Mouse (Mus musculus) megakaryocyte progenitor cell, adult 5-6 weeks (primary cell): ENCODE measurements around the gene Myrf. TPM values are rescaled to one million over a fixed set of nuclear protein-coding genes. Genes with fewer than 3 reads are reported as not detected.

Experiments
- ATAC-seq: replicated peaks from 2 replicates; pipeline ENCODE4 v1.8.0; 2016; ENCODE audit warnings: mild to moderate bottlenecking, moderate TSS enrichment, inconsistent platforms; ENCODE audit not compliant: poor library complexity
- total RNA-seq, 2 experiments: library from RNA; stranded (forward) in 1 of 2; stranded (reverse) in 1 of 2; fragments of 157-497, 149-512 nt in 1 of 2; fragments of 200-1000 nt in 1 of 2; gene quantifications; 2 replicates each; pipeline versions ENCODE4 v1.2.3 to v1.2.4; 2015 to 2017

The Myrf gene
- total RNA-seq, 2 experiments from 2014 or later = not detected

DNA sequence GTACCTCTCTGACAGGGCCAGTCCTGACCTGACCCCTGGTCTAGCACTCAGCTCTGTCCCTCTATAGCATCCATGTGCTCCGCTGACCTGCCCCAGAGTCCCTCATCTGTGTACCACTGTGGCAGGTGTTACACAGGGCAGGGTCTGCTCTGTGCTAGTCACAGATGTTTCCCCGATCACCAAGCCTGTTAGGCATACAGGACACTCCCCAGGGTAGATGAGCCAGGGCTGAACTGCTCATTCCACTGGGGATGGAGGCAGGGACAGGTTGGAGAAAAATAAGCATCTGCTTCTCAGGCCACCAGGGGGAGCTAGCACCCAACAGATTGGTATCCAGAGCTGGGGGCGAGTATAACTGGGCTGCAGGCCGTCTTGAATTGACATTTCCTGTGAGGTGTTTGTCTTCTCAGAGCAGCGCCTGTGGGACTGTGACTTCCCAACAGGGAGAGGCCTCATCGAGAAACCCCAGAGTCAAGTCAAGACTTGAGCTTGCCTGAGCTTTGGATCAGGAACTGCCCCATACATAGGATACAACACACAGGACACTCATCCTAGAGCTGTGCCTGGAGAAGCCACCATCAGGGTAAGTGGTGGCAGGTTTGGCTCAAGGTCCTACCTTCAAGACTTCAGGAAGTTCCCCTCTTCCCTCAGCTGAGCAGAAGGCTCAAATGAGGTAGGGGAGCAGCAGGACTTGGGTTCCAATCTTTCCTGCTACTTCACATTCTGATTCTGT is 17.9 kb upstream of the Myrf start:
- peak; percentile 78 for ATAC-seq

DNA sequence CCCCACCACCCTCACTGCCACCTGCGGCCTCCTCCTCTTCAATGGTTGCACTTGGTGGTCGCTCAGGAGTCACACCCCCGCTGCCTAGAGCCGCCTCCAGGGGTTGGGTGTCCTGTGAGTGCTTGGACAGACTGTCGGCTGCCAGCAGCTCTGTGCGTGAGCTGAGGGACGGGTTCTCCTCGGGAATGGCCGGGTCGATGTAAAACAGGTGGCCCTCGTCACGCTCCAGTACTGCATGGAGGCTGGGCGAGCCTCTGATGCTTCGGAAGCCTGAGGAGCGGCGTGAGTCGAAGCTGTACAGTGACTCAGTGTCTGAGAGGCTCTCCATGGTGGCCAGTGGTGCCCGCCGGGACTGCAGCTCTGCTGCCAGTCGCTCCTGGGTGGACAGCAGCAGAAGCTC is 7.6 kb upstream of the Myrf start:
- no peak for ATAC-seq

DNA sequence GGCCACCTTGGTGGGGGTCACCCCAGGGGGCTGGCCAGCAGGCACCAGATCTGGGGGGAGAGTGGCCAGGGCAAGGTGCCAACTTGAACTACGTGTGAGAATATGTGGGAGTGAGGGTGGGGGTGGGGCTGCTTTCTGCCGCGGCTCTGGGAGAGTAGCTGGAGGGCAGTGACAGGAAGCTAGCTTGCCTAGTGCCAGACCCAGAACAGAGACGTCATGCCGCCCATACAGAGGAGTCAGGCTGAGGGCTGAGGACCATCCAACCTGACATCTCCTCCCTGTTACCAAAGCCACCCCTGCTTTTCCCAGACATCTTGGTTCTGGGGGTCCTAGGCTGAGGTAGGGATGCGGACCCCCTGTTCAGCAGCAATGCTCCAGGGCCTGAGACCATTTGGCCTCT is 6.6 kb upstream of the Myrf start:
- no peak for ATAC-seq

DNA sequence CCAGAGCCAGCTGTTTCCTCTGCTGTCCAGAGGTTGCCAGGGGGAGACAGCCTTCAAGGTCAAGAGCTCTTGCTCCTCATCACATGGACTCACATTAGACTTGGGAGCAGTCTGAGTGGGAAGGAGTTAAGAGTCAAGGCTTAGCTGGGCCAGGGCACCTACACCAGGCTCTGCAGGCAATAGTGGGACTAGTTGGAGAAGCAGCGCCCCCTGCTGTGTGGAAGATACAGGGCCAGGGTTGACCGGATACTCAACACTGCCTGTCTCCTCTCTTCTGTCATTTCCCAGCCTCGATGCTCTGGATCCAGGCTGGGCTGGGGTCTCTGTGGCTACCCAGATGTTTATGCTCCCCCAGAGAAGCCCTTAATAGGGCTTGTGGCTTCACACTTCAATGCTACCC is 3.6 kb upstream of the Myrf start:
- ATAC-seq = 0 out of 2 replicates have a peak, but pooled peaks have one; percentile 45

DNA sequence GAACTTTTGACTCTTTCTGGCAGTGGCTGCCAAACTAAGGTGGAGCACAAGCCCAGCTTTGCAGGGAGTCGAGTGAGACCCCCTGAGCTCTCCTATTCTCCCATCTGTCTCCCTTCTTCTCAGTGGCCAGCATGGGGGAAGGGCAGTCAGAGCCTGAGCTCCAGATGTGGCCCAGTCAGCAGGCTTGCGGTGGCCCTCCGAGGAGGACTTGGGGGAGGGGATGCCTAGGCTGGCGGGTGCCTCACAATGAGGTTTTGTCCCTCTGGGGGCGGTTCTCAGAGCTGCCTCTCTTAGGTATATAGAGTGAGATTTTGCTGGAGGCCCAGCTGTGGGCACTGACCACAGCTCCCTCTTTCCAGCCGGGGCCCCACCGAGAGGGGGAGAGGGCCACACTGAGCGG is 2.4 kb upstream of the Myrf start:
- ATAC-seq = no peak

DNA sequence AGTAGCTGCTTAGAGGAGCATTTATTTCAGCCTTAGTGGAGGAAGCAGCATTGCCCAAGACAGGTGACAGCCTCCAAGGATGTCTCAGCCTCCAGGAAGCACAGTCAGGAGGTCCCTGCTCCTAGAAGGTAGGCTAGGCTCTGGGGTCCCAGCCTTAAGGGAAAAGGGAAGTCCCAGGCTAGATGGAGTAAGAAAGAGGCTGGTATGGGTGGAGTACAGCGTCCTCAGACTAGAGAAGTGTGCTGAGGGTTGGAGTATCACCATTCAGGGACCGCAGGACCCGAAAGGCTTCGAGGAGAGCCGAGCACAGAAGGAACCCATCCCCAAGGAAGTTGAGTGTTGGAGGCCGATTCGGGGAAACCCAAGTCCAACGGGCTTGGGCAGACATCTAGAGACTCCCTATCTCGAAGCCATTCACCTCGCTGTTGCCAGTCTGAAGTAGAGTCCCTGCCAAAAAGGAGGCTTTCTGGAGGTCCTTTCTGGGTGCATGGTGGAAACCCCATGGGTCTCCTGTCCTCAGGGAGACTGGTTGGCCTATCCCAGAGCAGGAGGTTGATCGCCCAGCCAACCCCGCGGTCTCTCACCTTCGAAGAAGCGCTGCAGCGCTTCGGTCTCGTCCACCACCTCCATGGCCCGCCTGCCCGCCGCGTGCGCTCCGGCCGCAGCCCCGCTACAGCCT is 434 bp downstream of the Myrf start:
- ATAC-seq = peak; percentile 32; the same call in 1 of the 2 replicates

DNA sequence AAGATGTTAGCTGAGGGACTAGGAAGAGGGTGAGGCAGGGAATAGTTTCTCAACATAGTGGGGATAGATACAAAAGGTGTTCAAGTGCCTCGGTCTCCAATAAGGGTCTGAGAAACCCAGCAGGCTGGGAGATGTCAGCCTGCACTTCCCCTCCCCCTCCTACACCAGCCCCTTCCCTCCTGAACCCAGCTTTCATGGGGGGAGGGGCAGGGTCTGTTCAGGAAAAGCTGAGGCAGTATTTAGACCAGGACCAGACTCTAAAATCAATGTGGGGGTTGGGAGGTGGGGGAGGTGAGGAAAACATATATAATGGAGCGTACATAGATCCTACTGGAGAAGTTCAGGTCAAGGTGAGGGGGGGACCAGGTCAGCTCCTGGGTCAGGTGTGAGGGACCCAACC is 1.1 kb downstream of the Myrf start:
- no peak for ATAC-seq

DNA sequence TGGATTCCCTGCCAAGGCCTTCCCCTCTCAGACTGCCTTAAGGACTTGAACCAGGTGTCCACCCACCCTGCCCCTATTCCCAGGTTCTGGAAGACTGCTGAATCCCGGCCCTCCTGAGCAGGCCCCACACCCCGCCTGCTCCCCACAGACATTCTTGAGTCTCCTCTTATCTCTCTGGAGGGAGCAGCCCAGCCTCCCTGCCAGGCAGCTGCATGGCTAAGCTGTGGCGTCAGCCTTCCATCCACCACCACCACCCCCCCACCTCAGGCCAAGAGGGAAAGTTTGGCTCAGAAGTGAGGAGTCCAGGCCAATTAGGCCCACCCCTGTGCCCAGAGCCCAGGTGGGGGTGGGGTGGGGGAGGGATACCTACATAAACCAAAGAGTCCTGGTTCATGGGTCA is 2.1 kb downstream of the Myrf start:
- 0 out of 2 replicates have a peak, but pooled peaks have one; percentile 24 for ATAC-seq

DNA sequence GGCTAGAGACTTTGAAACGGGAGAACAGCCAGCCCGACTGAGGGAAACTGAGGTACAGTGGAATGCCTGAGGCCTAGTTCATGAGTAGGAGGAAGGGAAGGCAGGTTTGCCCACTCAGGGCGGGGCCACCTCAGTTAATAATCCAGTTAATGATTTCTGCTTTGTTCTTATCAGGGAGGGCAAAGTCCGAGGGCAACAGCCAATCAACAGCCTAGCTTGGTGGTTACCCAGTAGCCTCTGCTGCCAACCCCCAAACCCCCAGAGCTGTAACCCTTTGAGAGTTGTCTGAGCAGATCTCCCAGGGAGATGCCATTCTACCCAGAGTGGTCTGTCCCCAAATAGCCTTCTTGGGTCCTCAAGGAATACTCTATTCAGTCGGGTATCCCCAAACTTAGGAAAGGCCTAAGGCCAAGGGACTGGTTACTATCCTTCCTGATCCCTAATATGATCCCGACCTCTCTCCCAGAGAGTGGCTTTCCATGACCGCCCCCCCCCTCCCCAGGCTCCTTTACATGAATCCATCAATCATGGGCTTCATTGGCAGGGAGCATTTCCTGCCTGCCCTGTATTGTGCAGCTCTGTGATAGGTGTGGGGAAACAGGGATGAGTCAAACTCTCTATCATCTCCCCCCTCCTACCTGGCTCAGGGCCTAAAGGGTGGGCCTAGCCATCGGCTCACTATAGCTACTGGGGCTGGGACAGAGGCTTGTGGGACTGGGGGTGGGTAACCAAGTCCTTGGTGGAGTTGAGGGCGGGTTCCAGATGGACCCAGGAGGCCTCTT is 4.6 kb downstream of the Myrf start:
- ATAC-seq = no peak

DNA sequence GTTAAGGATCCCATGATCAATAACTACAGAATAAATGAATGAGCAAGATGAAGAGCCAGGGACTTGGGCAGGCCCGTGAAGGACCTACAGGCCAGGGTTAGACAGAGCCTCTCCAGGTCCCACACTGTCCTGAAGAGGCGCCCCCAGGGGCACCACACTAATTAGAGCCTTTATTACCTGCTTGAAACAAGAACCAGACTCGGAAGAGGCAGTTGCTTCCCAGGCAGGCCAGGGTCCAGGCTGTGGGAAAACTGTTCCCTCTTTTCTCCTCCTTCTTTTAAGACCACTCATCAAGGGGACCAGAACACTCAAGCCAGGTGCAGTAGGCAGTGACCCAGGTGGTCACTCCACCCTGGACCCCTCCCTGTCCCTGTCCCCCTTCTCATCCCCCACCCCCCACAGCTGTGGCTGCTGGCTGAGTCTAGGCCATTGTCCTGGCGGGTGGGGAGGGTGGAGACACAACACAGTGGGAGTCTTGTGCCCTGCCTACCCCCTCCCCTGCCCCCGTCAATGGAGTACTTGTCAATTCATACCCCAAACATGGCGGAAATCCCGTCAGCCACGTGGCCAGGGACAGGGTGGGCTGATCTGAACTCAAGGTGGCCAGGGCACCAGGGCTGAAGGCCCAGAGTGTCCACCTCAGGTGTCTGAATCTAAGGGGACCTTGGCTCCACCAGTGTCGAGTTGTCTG is 8.1 kb downstream of the Myrf start:
- no peak for ATAC-seq

DNA sequence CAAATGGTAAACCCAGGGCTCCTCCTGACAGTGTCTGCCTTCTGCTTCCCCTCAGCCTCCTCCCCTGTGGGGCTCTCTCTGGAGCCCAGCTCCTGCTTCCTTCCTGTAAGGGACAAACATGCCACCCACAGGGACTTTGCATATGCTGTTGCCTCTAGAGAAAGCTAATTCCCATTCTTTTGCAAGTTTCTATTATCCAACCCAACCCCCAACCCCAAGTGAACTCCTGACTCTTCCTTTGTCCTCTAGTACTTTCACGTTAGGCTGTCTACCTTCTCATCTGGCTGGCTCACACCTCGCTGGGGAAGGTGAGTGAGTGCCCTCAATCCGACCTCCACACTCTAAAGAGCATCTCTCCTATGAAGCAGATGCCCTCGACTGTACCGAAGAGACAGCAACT is 8.7 kb downstream of the Myrf start:
- no peak for ATAC-seq

DNA sequence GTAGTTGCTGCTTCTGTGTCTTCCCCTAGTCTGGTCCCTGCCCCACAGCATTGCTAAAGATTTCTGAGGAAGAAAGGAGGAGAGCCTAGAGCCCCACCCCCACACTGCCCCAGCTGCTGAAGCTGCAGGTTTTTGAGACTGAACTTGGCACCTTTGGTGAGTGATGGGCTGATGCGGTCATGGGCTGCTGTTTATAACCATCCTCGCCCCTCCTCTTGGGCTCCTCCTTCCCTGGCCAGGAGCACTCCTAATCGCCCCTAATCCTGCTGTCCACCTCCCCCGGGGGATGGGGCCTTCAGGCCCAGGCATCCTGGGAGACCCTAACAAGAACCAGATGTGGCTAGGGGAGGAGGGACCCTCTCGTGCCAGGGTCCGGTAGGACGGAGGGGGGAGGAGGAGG is 9.5 kb downstream of the Myrf start:
- no peak for ATAC-seq

DNA sequence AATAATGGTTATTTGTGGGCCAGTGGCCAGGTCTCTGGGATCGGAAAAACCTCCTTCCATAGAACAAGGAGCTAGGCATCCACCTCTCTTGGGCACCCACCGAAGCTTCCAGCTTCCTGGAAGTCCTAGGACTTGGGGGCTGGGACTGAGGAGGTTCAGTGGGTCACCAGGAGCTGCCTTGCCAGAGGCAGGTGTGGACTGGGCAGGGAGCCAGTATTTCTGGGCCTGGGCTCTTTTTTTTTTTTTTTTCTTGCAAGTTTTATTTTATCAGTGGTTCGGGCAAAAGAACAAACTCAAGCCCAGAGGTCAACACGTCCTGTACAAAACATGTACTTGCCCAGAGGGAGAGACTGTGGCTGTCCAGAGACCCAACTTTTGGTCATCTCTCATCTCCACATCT is 14.8 kb downstream of the Myrf start:
- ATAC-seq = no peak

DNA sequence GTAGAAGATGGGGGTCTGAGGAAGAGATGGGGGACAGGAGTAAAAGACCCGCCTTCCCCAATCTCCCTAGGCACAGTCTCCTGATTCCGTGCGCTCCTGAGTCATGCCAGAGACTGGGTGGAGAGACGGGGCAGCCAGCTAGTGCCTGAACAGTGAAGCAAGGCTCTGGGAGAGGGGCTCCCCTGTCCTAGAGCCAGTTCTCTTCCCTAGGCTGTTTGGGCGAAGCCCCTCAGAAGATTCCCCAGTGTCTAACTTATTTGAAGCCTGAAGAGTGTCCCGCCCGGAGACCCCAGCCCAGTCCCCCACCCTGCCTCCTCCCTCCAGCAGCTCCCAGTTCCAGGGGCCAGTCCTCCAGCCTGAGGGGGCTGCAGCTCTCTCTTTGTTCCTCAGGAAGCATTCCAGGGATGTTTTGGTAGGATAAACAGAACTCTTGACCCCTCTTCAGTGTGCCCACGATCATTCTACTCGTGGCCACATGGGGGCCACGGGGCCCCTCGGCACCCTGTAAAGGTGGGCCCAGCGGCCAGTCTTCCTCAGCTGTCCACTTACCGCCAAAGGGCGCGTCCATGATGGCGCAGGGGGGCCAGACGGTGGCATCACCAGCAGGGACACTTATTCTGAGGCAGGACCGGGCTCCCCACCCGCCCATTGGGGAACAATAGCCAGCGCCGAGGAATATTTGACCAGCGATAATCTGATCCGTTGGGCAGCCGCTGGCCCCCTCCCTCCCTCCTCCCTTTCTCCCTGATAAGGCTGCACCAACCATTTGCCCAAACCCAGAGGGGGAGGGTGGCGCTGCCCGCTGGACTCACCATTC is 15.7 kb downstream of the Myrf start:
- no peak for ATAC-seq

DNA sequence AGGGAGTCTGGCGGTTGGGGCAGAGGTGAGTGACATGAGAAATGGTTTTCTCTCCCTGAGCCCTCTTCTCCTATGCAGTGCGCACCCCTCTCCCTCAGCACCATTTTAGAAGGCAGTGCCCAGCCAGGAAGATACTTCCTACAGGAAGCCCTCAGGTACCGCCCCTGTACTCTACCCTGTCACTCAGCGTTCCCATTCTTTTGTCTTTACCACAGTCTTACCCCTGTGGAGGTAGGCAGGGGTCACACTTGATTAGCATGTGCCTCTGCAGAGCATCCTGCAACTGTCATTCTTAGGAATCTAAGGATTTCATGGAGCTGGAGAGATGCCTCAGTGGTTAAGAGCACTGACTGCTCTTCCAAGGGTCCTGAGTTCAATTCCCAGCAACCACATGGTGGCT is 17.0 kb downstream of the Myrf start:
- no peak; the same call in 1 of the 2 replicates for ATAC-seq

DNA sequence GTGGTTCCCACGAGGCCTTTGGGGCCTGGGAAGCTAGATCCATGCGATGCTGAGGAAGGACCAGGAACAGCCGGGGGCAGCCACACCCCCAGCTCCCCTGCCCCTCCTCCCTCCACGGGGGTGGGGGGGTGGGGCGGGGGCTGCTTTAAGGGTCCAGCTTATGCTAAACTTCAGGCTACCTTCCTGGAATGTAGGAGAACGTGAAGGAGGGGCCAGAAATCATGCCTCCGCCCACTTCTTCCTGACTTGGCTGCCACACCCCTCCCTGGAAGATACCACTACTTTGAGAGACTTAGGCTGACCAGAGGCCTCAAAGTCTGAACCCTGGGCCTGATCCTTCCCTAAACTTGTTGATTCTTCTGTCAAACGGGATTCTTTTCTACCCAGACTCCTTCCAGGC is 17.9 kb downstream of the Myrf start:
- ATAC-seq = no peak

DNA sequence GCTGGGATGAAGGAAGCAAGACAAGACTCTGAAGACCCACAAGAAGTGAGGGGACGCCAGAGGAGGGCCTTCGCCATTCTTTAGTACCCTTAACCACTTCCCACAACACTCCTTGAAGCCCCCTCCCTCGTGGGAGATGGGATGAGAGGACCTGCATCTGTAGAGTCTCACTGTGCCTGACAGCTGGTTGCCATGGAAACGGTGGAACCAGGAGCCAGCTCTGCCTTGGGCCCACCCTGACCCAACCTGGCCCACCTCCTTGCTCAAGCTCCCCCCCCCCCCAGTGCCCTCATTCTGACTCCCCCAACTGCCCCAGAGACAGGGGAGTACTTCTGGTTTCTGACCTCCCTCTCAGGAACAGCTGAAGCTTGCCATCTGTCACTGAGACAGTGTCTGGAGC is 19.0 kb downstream of the Myrf start:
- ATAC-seq = no peak

DNA sequence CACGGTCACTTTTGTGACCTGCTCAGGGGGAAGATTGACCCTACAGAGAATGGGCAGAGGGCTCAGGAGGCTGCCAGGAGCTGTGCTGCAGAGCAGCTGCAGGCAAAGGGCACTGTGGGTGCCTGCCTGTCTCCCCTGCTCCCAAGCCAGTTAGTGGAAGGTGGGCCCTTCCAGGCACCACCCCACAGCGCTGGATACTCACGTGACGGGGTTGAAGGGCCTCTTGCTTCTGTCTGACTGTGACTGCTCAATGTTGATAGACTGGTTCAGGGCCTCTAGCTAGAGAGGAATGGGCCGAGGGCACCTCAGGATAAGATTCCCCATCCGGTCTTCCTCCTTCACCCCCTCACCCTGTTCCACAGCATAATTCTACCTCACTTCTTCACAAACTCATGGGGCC is 21.0 kb downstream of the Myrf start:
- no peak for ATAC-seq

DNA sequence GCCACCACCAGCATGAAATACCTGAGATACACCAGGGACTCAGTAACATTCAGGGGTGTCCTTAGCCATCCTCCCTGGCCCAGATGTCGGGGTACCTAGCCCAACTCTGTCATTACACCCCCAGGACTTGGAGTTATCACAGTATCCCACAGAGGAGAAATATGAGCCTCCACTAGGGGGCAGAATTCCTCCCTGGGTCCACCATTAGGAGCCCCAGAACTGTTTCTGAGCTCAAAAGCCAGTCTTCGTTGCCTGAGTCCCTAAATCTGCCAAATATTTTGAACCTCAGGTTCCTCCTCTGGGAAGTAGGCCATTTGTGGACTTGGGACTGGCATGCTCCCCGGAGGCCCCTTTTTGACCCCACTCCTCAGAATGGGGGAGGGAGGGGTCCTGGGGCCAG is 21.4 kb downstream of the Myrf start:
- peak; percentile 53 for ATAC-seq

DNA sequence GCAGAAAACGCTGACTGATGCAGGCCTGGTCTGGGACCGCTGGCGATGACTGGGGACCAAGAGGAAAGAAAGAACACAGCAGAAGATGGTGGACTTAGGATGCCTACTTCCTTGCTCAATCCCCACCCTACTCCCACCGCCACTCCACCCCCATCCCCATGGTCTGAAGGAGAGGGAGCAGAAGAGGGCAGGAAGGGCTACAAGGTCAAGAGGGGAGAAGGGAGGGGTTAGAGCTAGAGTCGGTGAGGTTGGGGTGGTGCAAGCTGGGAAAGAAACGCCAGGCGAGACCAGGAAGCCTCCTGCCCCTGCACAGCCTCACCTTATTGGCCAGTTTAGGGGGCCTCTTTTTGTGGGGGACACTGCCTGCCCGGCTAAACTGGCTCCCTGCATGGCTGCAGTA is 24.4 kb downstream of the Myrf start:
- no peak for ATAC-seq
